Mouse (Mus musculus) right cerebral cortex, postnatal 10 days (tissue): ENCODE results near the gene Homer3.

Experiments
- DNase-seq, 2 experiments: peaks; one replicate each; pipeline ENCODE4 v3.0.0; 2021; ENCODE audit warnings: low spot score in 2 of 2

Gene Homer3

GRCm38 (mm10) chr8:70282603-70283135 lies at the start of gene Homer3:
Homer3 (plus strand) TSS chr8:70282827.
- DNase-seq: peak; percentile 85 to 86

GRCm38 (mm10) chr8:70233606-70234005 lies 49.0 kb upstream of the Homer3 start:
- peak in 1 of 2 experiments; percentile 47 for DNase-seq

- peak; percentile 96 to 97 for DNase-seq
These were observed 48.4 kb upstream of the Homer3 start, which contains the start of the genes Sugp2 and Armc6 for GRCm38 (mm10) chr8:70234080-70234780. Sugp2 (plus strand) TSS chr8:70234226. Armc6 (minus strand) TSS chr8:70234466.

GRCm38 (mm10) chr8:70234781-70235128 lies 47.9 kb upstream of the Homer3 start:
- DNase-seq: no peak

- DNase-seq: no peak
These were observed 44.8 kb upstream of the Homer3 start for GRCm38 (mm10) chr8:70237842-70238241.

- DNase-seq: no peak
These were observed 42.0 kb upstream of the Homer3 start for GRCm38 (mm10) chr8:70240642-70241041.

GRCm38 (mm10) chr8:70246622-70247021 lies 36.0 kb upstream of the Homer3 start:
- DNase-seq: no peak

GRCm38 (mm10) chr8:70247841-70248240 lies 34.8 kb upstream of the Homer3 start:
- no peak for DNase-seq

GRCm38 (mm10) chr8:70254628-70255027 lies 28.0 kb upstream of the Homer3 start:
- no peak for DNase-seq

GRCm38 (mm10) chr8:70257456-70257855 lies 25.2 kb upstream of the Homer3 start:
- DNase-seq: no peak

GRCm38 (mm10) chr8:70258600-70258999 lies 24.0 kb upstream of the Homer3 start:
- no peak for DNase-seq

- DNase-seq: no peak
These were observed 23.6 kb upstream of the Homer3 start for GRCm38 (mm10) chr8:70259043-70259442.

GRCm38 (mm10) chr8:70267674-70268073 lies 15.0 kb upstream of the Homer3 start:
- no peak for DNase-seq

- no peak for DNase-seq
These were observed 14.3 kb upstream of the Homer3 start for GRCm38 (mm10) chr8:70268311-70268710.

GRCm38 (mm10) chr8:70268799-70269565 lies 13.6 kb upstream of the Homer3 start:
- peak; percentile 63 to 76 for DNase-seq

GRCm38 (mm10) chr8:70272949-70273348 lies 9.7 kb upstream of the Homer3 start:
- no peak for DNase-seq

- no peak for DNase-seq
These were observed 8.3 kb upstream of the Homer3 start for GRCm38 (mm10) chr8:70274350-70274749.

- DNase-seq: no peak
These were observed 6.2 kb upstream of the Homer3 start for GRCm38 (mm10) chr8:70276476-70276875.

- no peak for DNase-seq
These were observed 4.5 kb upstream of the Homer3 start for GRCm38 (mm10) chr8:70278175-70278574.

- no peak for DNase-seq
These were observed 3.4 kb upstream of the Homer3 start for GRCm38 (mm10) chr8:70279266-70279665.

- no peak for DNase-seq
These were observed 1.6 kb upstream of the Homer3 start for GRCm38 (mm10) chr8:70281001-70281400.

GRCm38 (mm10) chr8:70283136-70284077 lies 780 bp downstream of the Homer3 start:
- DNase-seq: no peak
